Mouse (Mus musculus): Measurements from ENCODE around the gene Teddm1a.
"Not testable (repeated sequence)": the region's sequence is repeated elsewhere in the genome, so short reads cannot be mapped to it uniquely, and the experiment has no call there.

The Teddm1a gene

GRCm38 (mm10) chr1:153891442-153891841, at the start of gene Teddm1a:
Gene Teddm1a (plus strand): TSS chr1:153891742.
- DNase-seq (ENCODE audit: low spot score in 2 of 2), result no peak

- DNase-seq (ENCODE audit: low spot score in 2 of 2), result no peak
Observed at GRCm38 (mm10) chr1:153842121-153842740, 49.3 kb upstream of the Teddm1a start.

- no peak for DNase-seq (ENCODE audit: low spot score in 2 of 2)
Observed at GRCm38 (mm10) chr1:153844042-153844441, 47.5 kb upstream of the Teddm1a start, which contains the start of gene Rgsl1. Gene Rgsl1 (minus strand): TSS chr1:153844142.

- no peak for DNase-seq (ENCODE audit: low spot score in 2 of 2)
Observed at GRCm38 (mm10) chr1:153846420-153846819, 45.1 kb upstream of the Teddm1a start.

- no peak for DNase-seq (ENCODE audit: low spot score in 2 of 2)
Observed at GRCm38 (mm10) chr1:153846867-153847266, 44.7 kb upstream of the Teddm1a start.

- not testable (repeated sequence) for DNase-seq (ENCODE audit: low spot score in 2 of 2)
Observed at GRCm38 (mm10) chr1:153852696-153853095, 38.8 kb upstream of the Teddm1a start.

GRCm38 (mm10) chr1:153855946-153856345, 35.6 kb upstream of the Teddm1a start:
- no peak for DNase-seq (ENCODE audit: low spot score in 2 of 2)

- DNase-seq (ENCODE audit: low spot score in 2 of 2), result no peak
Observed at GRCm38 (mm10) chr1:153874045-153874444, 17.5 kb upstream of the Teddm1a start, which contains the start of gene Teddm1b. Gene Teddm1b (plus strand): TSS chr1:153874345.

- DNase-seq (ENCODE audit: low spot score in 2 of 2), result not testable (repeated sequence)
Observed at GRCm38 (mm10) chr1:153880391-153880790, 11.2 kb upstream of the Teddm1a start.

GRCm38 (mm10) chr1:153886024-153886633, 5.4 kb upstream of the Teddm1a start:
- DNase-seq (ENCODE audit: low spot score in 2 of 2), result no peak

- no peak for DNase-seq (ENCODE audit: low spot score in 2 of 2)
Observed at GRCm38 (mm10) chr1:153890121-153890520, 1.4 kb upstream of the Teddm1a start.

GRCm38 (mm10) chr1:153893746-153894145, 2.2 kb downstream of the Teddm1a start:
- DNase-seq (ENCODE audit: low spot score in 2 of 2), result no peak

- no peak for DNase-seq (ENCODE audit: low spot score in 2 of 2)
Observed at GRCm38 (mm10) chr1:153894201-153894893, 2.8 kb downstream of the Teddm1a start.

- DNase-seq (ENCODE audit: low spot score in 2 of 2), result peak; percentile 60 to 81
Observed at GRCm38 (mm10) chr1:153894979-153895378, 3.4 kb downstream of the Teddm1a start.

GRCm38 (mm10) chr1:153897196-153897595, 5.7 kb downstream of the Teddm1a start:
- DNase-seq (ENCODE audit: low spot score in 2 of 2), result no peak

GRCm38 (mm10) chr1:153898989-153899730, 7.6 kb downstream of the Teddm1a start:
- no peak for DNase-seq (ENCODE audit: low spot score in 2 of 2)

GRCm38 (mm10) chr1:153899731-153900380, 8.3 kb downstream of the Teddm1a start, which contains the start of the genes Glul and Teddm2:
Gene Glul (plus strand): TSS chr1:153899944.
Gene Teddm2 (minus strand): TSS chr1:153900228.
- DNase-seq (ENCODE audit: low spot score in 2 of 2), result peak; percentile 82 to 90

- no peak for DNase-seq (ENCODE audit: low spot score in 2 of 2)
Observed at GRCm38 (mm10) chr1:153900381-153900780, 8.8 kb downstream of the Teddm1a start.

GRCm38 (mm10) chr1:153900860-153901730, 9.6 kb downstream of the Teddm1a start:
- DNase-seq (ENCODE audit: low spot score in 2 of 2), result peak in 1 of 2 experiments; percentile 8

- no peak for DNase-seq (ENCODE audit: low spot score in 2 of 2)
Observed at GRCm38 (mm10) chr1:153903006-153903405, 11.5 kb downstream of the Teddm1a start.
